Mouse (Mus musculus) layer of hippocampus, adult 2 months (tissue): ENCODE measurements around the gene Slit2. TPM values are rescaled to one million over a fixed set of nuclear protein-coding genes. Genes with fewer than 3 reads are reported as not detected.

Source experiments
- DNase-seq, 2 experiments: peaks; one replicate each; pipeline ENCODE4 v3.0.0; 2022; ENCODE audit warnings: low spot score in 2 of 2
- H3K27ac ChIP-seq: fragments of 200-600 bp; 2 replicates; pipeline ENCODE4 v1.8.1; 2022
- H3K4me3 ChIP-seq: fragments of 200-600 bp; 2 replicates; pipeline ENCODE4 v1.8.1; 2022; ENCODE audit warnings: mild to moderate bottlenecking
- CTCF ChIP-seq: fragments of 200-600 bp; conservative IDR thresholded peaks from 2 replicates; pipeline ENCODE4 v1.8.1; 2022; ENCODE audit warnings: antibody characterized with exemption, mild to moderate bottlenecking, moderate library complexity
- microRNA-seq, 2 experiments: library from miRNA; unstranded; fragments of <30 nt; microRNA quantifications; one replicate each; pipeline ENCODE4 v1.2.0; 2021
- total RNA-seq, 2 experiments: library from RNA; stranded (reverse); gene quantifications; 2 replicates each; pipeline ENCODE4 v1.2.3; 2021

Gene Slit2
- total RNA-seq, 2 experiments from 2014 or later: 36.8 to 42.5 TPM

DNA sequence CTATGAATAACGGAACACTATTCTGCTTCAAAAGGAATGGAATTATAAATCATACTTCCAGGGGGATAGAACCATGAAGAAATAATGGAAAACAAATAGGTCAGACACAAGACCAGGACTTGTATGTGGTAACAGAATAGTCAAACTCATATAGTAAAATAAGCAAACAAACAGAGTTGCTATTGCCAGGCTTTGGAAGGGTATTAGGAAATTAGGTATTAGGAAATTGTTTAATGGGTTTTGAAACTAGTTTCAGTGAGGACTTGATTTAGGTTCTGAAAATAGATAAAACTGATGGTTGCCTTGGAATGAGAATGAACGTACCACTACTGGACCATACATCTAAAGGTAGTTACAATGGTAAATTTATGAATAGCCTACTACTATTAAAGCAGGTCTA, 346.8 kb downstream of the Slit2 start:
- no peak for DNase-seq
- no peak overlapping the region for H3K27ac ChIP-seq
- no peak for TF ChIP-seq CTCF
- H3K4me3 ChIP-seq: no peak overlapping the region

DNA sequence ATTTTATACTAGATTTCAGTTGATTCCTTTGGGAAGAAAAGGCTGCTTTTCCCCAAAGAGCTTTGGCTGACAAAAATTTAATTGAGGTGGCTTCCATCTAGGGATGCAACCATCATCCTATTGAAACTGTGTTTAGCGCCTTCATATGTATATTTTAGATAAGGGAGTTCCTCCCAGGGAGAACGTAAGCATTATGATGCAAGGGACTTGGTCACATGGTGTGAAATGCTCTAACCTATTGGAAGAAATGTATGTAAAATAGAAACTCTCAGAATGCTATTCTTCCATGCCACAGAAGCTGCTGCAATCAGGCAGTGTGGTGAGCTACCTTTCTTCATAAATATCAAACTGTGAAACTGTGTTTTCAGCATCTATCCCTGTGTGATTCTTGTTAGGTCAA, 347.9 kb downstream of the Slit2 start:
- DNase-seq: no peak
- Histone ChIP-seq H3K4me3 (no peak overlapping the region), H3K27ac (no peak overlapping the region)
- TF ChIP-seq CTCF: no peak

DNA sequence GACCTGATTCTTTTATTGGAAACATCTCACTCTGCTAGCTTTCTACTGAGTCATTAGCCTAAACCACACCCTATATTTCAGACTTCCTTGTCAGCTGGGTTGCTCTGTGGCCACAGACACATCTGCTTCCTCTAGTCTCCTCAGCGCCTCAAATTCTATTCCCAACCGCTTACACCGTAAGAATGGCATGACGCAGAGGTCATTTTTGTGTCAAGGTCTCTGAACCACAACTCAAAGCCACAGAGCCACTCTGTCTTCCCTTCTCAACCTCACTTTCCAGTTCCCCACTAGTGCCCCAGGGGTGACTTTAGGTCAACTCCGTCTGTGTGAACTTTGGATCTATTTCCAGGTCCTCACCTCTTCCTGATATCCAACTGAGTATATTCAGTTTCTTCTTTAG, 348.5 kb downstream of the Slit2 start:
- no peak for DNase-seq
- no peak overlapping the region for H3K27ac ChIP-seq
- H3K4me3 ChIP-seq: no peak overlapping the region
- no peak for TF ChIP-seq CTCF

DNA sequence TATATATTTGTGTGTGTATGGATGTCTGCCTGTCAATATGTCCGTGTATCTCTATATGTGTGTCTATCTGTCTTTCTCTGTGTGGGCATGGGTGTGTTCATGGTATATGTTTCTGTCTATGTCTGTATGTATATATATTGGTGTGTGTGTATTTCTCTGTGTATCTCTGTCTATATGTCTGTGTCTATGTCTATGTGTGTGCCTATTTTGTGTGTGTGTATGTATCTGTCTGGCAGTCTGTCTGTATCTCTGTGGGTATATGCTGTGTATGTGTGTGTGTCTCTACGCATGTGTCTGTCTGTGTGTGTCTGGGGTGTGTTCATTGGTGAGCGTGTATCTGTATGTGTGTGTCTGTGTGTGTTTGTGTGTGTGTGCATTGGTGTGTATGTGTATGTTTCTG, 350.5 kb downstream of the Slit2 start:
- no peak for TF ChIP-seq CTCF
- no peak overlapping the region for H3K27ac ChIP-seq
- no peak for DNase-seq
- no peak overlapping the region for H3K4me3 ChIP-seq

DNA sequence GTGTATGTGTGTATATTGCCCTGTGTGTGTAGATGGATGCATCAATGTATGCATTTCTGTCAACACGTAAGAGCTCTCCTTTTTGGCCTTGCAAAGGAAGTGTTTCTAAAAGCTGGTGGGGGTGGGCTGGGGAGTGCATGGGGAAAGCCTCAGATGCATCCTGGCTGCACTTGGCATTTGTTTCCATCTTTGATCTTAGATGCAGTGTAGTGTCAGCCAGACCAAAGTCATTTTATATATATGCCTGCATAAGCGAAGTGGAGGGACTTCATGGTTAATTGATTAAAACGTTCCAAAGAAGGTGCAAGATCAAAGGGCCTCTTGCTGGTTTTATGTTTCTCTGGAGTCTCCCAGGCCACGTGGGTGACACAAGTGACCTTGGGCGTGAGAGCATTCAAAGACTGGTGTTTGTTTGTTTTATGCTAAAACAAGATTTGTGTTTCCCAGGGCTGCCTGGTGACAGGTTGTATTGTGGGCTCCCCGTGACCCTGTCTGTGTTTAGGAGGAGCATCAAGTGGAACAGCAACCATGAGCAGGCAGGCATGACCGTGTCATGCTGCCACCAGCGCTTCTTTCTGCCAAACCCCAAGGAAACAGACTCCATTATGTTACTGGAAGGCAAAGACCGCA, 351.1 kb downstream of the Slit2 start:
- TF ChIP-seq CTCF: no peak
- no peak for DNase-seq
- Histone ChIP-seq H3K4me3 (no peak overlapping the region), H3K27ac (no peak overlapping the region)

DNA sequence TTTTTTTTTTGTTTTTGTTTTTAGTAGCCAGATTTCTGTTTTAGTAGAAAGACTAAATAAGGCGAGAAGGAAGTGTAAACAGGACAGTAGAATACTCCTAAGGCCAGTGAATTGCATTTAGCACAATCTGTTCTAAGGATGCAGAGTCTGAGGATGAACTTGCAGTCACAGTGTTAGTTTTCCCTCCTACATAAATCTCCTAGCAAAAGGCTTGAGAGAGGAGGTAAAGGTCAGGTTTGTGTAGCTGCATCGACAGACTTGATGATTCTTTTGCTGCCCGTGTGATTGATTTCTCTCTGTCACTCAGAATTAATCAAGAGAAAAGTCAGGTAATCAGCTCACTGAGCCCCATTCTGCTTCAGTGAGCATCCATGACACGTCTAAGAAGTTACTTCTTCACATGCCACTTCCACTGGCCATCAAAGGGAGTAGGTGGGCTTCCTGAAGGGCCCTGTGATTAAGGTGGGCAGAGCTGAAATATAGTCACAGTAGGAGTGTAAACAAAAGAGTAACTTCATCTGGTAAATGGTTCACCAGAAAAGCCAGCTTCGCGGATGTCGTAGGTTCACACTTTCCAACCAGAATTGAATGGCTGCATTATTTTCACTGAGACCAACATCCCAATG, 358.0 kb downstream of the Slit2 start:
- no peak overlapping the region for H3K27ac ChIP-seq
- TF ChIP-seq CTCF: no peak
- DNase-seq: no peak
- no peak overlapping the region for H3K4me3 ChIP-seq

DNA sequence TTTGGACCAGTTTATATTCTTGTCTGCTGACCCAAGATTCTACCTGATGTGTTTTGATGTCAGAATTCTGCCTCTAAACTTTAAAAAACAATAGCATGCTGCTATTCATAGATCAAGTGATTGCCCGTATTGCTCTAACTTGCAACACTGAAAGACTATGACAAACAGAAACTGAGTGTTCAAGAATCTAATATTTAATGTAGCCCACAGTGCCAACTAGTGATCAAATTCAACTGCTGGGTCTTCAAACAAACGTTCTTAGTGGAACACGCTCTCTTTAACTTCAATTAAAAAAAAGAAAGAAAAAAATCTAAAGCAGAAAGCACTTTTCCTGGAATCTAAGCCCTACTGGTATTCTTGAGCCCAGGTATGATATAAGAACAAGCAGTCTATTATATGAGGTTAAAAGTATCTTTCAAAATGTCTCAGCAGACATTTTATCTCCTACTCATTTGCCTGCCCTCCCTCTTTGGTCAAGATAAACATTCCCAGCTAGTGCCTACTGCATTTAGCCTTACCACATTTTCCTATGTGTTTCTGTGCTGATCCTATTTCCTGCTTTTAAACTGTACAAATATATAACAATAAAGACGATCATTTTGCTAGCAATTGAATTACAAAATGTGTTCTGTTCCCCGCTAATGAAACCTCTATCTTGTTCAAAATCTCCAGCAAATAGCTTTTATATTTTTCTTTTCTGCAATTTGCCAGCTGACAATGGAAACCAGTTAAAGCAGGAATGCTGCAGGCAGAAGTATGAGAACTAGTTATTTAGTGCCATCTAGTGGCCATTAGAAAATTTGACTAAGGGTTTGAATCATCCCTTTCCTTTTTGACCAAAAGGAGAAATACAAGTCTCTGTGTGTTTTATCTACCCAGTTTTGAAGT, 362.4 kb downstream of the Slit2 start:
- TF ChIP-seq CTCF: peak; percentile 84
- H3K27ac ChIP-seq: no peak overlapping the region
- no peak overlapping the region for H3K4me3 ChIP-seq
- DNase-seq: peak; percentile 12 to 23

DNA sequence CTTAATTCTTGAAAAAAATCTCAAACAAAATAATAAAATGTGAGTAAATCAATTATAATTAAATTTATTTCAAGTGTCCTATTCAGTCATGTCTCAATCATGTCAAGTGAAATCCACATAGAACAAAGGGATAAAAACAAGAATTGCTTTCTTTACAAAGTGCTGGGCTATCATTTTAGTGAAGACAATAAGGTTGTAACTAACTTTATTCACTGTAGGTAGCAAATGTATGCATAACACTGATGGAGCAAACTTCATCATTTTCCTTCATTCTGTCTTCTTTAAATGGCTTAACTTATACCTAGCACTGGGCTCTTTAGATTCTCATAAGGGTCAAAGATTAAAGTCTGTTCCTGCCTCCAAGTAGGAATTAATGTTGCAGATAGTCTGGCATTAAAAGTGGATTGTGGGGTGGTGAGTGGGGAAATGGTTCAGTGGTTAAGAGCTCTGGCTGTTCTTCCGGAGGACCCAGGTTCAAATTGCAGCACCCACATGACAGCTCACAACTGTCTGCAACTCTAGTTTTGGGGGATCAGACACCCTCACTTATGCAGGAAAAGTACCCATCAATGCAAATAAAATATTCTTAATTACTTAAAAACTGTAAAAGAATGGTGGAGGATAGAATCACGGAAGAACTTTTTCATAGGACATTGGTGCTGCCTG, 363.2 kb downstream of the Slit2 start:
- DNase-seq: no peak
- TF ChIP-seq CTCF: no peak
- H3K4me3 ChIP-seq: no peak overlapping the region
- H3K27ac ChIP-seq: no peak overlapping the region

DNA sequence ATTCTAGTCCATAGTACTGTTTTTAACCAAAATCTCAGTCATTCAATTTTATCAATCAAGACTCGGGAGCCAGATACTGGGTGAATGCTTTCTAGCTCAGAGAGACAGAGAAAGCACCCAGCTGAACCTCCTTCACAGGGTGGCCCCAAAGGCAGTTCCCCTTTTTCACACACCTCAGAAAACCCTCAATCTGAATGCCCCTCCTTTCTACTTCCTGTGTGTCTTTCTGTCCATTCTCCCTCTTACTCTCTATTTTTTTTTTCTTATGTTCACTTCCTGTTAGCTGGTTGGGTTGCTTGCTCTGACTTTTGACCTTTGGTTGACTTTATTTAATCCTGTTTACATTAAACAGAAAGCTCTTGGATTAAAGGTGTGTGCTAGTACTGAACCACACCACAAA, 366.4 kb downstream of the Slit2 start:
- H3K27ac ChIP-seq: no peak overlapping the region
- DNase-seq: no peak
- no peak for TF ChIP-seq CTCF
- H3K4me3 ChIP-seq: no peak overlapping the region

Small RNA genes within 50 kb of the gene (microRNA-seq; reads per million reads assigned to microRNA genes)
- 33.5 to 40.3 reads per million in 2 experiments for gene Mir218-1
